Mouse (Mus musculus) T-cell, adult 2 months (primary cell): ENCODE results near the gene Ppm1a.
A peak's percentile ranks its signal among the peaks of the same experiment; 100 is the strongest.

Experiments used
- DNase-seq: peaks from one replicate; pipeline ENCODE4 v3.0.0; 2022; ENCODE audit warnings: low spot score

The Ppm1a gene

DNA sequence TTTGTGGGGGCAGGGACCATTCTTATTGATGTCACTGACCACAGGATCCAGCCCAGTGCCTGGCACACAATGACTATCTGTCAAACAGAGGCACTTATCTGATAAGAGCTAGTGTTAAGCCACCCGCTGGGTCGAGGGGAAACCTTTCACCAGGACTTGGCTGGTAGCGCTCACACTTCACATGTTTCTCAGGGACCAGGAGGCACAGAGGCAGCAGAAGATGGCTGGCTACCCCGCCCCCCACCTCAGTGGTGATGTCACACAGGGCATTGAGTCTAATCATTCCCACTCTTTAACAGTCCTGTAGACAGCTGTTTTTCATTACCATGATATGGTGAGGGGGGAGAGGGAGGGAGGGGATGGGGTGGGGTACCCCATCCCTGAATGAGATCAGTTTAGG lies at the start of gene Ppm1a:
TSS of gene Ppm1a (plus strand) at position 370 of the 400 bp plus-strand sequence.
- DNase-seq = no peak

DNA sequence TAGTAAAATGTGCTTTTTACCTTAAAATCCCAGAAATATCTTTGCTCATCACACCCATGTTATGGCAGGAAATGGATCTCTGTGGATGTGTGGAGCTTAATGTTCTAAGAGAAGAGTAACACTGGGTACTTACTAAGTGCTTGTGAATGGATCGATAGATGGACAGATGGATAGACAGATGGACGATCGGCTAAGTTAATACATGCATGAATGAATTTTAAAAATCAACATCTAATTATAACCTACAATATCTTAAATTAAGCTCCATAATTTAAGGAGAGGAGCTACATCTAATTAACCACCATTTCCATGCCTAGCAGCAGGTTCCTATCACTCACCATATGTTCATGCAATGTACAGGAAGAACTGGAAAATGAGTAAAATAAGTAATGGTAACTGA lies 47.3 kb upstream of the Ppm1a start:
- DNase-seq = no peak

DNA sequence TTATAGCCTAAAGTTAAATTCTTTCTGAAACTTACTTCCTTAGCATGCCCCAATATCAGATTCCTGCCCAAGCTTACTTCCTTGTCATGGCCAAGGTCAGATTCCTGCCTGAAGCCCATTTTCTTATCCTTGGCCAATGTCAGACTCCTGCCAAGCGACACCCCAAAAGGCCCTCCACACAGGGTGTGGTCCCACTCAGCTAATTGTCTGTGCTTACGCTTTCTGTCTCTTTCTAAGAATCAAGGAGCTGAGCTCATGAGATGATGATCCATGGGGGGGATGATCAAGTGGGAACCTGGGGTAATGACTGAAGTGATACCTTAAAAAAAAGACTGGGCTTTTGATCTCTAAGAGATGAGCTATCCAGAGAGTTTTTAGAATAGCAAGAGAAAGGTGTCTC lies 42.4 kb upstream of the Ppm1a start:
- no peak for DNase-seq

DNA sequence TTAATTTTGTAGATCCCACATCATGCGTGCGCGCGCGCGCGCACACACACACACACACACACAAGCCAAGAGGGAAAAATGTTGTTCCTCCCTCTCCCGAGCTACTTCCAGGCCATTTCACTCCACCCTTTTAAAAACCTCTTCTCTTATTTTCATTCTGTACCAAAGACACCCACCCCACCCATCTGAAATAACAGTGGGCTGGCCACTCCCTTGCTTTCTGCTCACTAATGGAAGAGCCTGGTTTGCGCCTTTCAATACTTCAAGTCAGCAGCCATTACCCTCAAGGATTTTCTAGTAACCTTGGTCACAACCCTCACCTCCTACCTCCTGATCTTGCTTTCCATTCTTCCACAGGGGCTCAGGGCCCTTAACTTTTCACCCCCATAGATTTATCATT lies 41.4 kb upstream of the Ppm1a start:
- DNase-seq = no peak

DNA sequence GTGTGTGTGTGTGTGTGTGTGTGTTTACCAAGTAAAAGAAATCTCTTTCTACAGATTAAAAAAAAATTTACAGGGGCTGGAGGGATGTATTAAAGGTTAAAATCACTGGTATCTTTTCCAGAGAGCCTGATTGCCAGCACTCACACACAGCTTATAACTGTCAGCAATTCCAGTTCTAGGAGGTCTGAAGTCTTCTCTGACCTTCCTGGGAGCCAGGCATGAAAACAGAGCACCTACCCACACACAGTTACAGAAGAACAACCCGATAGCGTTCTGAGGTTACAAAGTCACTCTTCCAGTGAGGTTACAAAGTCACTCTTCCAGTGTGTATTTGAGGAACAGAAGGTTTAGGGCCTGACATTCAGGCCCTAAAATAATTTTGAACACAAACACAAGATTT lies 38.2 kb upstream of the Ppm1a start:
- no peak for DNase-seq

DNA sequence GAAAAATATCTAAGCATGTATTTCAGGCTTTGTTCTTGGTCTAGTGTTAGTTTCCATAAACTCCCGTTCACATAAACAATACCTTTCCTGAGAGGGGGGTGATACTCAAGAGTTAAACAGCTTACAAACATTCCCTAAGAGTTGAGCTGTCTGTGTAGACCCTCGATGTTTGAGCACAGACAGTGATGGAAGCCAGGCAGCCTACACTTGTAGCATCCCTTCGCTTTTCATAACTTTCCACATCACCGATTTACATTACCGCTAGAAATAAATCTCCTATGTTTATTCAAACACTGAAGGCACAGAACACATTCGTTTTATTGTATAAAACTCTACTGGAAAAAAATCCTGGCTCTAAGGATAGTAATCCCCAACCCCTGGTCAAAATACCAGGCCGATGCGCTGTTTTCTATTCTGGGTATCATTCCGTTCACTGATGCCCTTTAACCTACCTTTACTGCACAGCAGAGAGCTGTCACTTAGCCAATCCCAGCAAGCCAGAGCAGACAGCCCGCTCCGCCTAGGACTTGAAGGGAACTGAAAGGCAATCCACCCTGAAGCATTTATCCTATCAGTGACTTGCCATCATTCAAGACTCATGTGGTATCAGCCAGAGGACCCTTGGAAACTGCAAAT lies 37.7 kb upstream of the Ppm1a start:
- DNase-seq = no peak

DNA sequence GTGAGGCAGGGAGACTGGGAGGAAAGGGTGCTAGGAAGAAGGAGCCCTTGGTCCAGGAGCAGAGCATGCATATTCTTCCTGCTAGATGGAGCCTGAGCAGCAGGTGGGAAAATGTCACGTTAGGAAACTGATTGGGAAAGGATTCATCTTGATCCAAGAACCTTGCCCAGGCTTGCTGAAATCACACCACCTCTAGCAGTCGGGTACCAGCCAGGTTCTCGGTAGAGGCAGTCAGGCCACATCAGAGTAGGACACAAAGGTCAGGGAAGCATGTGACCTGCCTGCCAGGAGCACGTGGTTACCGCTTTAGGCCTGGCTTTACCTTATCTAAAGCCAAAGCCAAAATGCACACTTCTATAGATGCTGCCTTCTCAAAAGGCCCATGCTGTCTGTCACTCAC lies 35.5 kb upstream of the Ppm1a start:
- no peak for DNase-seq

DNA sequence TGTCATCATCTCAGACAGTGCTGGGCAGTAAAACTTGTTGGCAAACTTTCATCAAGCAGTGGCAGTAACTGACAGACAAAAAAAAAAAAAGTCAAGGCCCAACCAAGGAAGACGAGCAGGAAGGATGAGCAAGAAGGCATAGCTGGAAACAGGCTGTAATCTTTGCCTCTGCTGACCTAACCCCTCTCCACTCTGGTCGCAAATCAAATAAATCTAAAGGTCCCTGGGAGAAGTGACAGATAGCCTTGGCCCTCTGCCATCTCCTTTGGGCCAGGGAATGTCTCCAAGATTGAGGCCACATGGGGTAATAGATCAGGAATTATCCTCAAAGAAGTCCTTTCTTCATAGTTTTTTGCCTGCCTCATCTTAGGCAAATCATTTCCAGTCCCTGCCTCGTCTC lies 33.3 kb upstream of the Ppm1a start:
- no peak for DNase-seq

DNA sequence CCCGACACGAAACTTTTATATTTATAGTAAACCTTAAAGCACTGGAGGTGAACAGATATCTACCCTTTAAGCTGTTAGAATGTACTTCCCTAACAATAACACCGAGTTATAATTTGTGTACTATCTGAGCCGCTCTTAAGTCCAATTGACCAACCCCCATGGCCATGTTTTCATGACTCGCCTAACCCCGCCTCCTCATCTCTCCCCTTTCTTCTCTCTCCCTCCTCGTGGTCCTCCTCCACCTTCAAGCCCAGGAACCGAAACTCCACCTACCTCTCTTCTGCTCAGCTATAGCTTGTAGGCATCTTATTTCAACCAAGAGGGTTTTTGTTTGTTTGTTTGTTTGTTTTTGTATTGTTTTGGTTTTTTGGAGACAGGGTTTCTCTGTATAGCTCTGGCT lies 30.2 kb upstream of the Ppm1a start:
- no peak for DNase-seq

DNA sequence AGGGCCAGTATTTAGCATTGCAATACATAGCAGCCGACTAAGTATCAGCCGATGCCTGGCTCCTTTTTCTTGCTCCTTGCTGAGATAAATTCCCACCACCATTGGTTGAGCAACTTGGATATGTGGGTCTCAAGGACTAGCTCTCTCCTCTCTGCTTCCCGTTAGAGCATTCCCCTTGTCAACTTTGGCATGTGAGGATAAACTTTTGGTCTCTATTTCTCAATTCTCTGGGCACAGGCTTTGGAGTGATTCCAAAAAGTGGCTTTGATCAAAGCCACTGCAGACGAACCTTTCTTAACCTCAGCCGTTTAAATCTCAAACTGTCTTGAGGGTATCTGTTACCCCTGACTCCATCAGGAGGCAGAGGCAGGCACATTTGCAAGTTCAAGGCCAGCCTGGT lies 29.6 kb upstream of the Ppm1a start:
- DNase-seq = no peak

DNA sequence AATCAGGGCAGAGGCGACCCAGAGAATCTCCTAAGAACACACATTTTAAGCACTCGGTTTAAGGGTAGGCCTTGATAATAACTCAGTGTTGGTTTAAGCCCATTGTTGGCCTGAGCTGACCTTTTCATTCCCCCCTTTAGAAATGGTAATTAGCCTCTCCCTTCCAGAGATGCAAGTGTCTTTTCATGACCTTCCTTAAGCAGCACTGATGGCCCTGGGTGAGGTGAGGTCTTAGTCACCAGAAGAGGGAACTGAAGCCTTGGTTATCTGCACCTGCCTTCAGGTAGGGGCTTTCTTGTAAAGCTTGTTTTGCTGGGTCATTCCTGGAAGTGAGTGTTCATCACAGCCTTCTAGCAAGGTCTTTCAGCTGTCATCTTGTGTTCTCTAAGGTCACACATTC lies 23.1 kb upstream of the Ppm1a start:
- no peak for DNase-seq

DNA sequence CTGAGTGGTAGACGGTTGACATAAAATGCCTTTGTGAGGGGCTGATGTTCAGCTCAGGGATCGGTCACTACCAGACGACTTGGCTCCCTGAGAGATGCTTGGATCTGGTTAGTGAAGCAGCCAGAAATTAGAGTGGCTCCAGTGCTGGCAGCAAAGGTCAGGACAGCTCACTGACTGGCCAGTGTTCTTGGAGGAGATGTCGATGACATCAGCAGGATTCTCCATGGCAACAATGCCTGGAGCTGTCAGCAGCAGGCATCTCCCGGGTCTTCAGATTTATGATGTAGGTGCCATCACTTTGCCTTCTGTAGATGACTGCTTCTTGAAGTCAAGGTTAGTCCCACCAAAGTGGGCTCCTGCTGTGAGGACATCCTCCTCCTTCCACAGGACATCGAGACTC lies 16.1 kb upstream of the Ppm1a start:
- DNase-seq = no peak

DNA sequence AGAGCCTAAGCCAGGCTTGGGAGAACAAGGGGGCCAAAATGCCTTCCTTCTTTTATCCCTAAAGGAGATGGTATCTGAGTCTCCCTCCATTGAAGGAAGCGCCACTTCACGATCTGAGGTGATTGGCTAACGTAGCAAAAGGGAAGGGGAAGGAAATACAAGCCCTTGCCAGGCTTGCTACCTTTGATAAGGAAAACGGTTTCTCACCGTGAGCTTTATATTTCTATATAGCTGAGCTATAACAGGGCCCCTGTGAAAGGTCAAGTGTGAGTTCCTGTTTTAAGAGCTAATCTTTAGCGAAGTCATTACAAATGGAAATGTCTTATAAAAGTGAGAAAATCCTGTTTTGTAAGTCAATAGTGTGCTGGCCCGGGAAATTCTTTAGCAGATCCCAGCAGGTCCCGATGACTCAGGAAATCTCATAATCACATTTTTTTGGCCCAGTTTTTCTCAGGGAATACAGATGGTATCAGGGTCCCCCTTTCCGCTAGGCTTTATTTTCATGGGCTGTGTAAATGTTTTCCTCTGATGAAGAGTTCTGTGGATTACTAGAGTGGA lies 12.4 kb upstream of the Ppm1a start:
- DNase-seq = no peak

DNA sequence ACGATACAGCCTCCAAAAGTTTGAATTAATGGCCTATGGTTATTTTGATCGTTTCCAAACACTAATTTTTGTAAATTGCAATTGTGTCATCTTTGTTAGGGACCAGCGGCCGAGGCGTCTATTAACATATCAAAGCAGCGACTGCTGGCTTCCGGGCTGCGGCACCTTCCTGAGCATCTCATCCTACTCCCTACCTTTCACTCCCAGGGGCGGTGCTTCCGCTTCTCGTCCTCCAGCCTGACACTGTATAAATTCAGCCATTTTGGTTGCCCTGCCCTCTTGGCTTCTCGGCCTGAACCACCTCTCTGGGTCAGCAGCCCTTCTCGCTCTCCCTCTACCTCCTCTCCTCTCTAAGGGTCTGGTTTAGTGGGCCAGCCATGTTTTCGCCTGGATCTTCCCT lies 11.8 kb upstream of the Ppm1a start:
- DNase-seq = no peak

DNA sequence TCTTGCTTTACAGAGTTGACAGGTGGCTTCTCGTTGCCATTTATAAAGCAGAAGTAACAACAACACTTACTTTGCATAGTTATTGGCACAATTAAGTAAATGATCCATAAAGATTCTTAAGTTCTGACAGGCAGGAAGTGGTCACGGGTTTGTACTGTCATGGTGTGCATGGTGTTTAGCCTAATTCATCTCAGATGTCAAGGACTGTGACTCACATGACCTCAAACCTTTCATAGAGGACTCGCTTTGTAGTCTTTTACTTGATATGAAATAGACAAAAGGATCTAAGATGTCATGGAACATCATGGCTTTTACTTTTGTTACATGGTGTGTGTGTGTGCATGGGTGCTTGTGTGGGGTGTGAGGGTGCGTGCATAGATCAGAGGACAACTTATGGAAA lies 8.9 kb upstream of the Ppm1a start:
- DNase-seq = peak; percentile 2

DNA sequence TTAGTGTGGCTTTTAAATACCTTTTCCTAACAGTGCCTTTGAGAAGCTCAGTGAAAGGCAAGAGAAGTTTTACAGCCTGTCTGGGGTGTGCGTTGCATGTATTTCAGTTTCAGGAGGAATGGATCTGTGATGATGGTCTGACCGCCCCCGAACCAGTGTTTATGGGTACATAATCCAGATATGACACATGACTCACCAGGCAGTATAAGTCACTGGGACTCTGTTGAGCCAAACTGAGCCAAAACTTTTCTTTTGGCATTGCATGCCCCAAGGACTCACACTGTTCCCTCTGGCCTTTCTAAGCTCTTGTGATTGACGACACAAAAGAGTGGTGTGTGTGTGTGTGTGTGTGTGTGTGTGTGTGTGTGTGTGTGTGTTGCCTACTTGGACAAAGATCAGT lies 8.4 kb upstream of the Ppm1a start:
- no peak for DNase-seq

DNA sequence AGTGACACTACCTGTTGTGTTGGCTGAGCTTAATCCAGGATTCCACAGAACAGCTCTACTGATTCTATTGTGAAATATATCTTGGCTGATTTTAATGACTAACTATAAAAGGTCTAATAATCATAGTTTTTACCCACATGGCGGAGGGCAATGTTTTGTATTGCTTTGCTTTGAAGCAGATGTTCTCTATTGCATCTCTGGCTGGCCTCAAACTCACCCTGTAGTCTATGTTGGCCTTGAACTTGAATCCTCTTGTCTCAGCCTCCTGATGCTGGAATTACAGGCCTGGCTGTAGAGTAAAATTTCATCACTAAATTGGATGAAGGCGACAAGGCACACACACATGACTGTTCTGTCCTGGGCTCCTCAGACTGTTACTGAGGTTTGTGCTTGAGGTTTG lies 7.8 kb upstream of the Ppm1a start:
- DNase-seq = no peak

DNA sequence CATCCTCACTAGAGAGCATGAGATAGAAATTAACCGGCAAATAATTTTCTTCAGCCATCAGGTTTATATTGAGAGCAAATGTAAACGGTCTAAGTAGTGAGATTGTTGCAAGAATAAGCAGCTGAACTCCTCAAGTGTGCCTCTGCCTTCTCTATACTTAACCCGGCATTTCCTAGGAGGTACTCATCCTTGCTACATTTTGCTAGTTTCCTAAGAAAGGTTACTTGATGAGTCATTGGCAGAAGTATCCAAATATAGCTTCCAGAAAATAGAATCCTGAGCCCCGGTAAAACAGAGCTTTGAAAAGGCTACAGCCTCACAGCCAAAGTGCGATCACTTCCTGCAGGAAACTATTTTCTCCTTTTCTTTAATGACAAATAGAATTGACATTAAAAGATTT lies 7.2 kb upstream of the Ppm1a start:
- DNase-seq = no peak

DNA sequence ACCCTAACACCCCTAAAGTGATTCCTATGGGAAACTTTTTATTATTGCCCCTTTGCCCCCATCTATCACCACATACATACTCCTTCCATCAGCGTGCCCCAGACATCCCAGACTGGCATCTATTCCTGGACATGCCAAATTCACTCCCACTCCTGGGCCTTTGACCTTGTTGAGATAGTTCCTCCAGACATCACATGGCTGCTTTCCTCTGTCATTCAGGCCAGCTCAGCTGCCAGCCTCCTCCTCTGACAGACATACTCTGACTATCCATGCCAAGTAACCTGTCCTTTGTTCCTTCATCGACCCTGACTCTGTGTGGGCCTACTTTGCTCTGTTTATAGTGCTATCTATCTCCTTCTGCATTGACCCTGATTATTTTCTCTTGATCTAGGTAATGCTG lies 6.6 kb upstream of the Ppm1a start:
- no peak for DNase-seq

DNA sequence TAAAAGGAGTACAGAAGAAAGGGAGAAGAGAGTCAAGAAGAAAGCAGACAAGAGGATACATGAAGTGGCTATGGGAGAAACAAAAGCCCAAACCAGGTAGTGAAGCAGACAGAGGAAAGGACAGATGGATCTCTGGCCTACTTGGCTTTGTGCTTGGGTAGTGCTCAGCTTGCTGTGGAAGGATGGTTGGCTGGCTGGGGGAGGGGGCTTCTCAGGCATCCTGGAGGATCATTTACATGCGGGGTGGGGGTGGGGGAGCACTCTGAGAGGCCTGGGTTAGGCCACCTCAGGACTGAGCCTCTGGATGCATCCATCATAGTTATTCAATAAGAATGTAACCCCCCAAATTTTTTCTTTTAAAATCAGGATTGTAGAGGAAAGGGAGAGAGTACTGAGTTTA lies 341 bp downstream of the Ppm1a start:
- DNase-seq = no peak

DNA sequence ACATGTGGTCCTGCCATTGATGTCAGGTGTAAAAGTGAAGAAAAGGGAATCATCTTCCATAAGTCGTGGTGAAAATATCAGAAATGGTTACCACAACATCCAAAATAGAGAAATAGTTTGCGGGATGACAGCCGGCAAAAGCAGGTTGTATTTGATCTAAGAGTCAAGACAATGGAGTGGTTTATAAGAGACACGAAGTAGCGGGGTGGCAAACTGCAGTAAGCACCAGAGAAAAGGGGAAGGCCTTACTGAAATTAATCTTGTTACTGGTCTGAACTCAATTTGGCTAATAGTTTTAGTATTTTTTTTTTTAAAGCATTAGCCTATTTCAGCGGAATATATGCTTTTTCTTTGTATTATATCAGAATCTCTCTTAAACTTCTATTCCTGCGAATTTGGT lies 2.7 kb downstream of the Ppm1a start:
- DNase-seq = no peak

DNA sequence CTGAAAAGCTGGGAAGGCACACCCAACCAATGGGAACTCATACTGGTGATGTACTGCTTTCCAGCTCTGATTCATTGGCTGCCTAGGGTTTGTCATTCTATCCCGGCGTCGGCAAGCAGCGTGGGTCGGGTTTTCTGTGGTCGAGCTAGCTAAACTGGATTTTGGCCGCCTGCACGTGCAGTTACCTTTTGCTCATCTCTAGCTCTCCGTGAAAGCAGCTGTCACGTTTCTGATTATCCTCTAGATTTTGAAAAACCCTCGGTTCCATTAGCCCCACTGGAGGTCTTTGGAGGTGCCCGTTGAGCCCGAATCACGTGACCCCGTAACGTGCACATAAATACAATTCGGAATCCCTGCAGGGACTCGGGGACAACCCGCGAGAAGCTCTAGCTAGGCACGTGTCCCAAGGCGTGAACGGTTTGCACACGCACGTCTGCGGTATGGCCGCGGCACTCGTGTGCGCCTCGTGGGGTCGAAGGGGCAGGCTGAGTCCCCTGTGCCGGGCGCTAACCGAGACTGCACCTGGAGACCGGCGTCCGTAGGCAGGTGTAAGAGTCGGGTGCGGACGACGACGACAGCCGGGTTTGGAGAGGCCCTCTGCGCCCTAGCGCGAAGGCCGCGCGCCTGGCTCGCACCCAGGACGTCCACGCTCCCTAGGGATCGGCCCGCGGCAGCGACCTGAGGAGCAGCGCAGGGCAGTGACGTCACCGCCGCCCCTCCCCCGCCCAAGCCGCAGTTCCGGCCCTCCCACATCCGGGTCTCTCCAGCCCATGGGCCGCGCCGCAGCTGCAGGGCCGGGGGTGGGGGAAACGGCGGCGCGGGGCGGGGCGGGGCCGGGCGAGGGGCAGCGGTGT lies 3.3 kb downstream of the Ppm1a start:
- peak; percentile 89 for DNase-seq

DNA sequence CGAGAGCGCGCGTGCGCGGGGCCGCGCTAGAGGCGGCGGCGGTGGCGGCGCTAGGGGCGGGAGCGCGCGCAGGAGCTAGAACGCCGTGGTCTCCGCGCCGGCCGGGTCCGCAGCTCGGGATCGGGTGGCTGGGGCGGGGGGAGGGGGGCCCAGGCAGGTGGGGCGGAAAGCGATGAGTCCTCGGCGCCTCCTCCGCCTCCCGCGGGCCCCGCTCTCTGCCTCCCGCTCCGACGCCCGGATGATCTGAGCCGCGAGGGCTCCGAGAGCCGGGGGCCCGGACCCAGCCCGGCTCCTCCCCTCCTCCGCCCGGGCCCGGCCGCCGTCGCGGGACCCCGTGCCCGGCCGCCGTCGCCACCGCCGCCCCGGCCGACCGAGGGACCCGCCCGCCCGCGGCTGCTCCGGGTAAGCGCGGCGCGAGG lies 4.0 kb downstream of the Ppm1a start:
- no peak for DNase-seq
